Mouse (Mus musculus) layer of hippocampus, postnatal 25 days (tissue): ENCODE results near the gene Aak1. TPM values are rescaled to one million over a fixed set of nuclear protein-coding genes. Genes with fewer than 3 reads are reported as not detected.

Experiments used
- DNase-seq, 2 experiments: peaks; one replicate each; pipeline ENCODE4 v3.0.0; 2022; ENCODE audit warnings: mixed read lengths in 2 of 2, low spot score in 1 of 2; ENCODE audit errors: extremely low spot score in 1 of 2
- total RNA-seq, 2 experiments: library from RNA; stranded (reverse); gene quantifications; 2 replicates each; pipeline ENCODE4 v1.2.3; 2021

Aak1 gene
- total RNA-seq, 2 experiments from 2014 or later = 399 to 433 TPM

DNA sequence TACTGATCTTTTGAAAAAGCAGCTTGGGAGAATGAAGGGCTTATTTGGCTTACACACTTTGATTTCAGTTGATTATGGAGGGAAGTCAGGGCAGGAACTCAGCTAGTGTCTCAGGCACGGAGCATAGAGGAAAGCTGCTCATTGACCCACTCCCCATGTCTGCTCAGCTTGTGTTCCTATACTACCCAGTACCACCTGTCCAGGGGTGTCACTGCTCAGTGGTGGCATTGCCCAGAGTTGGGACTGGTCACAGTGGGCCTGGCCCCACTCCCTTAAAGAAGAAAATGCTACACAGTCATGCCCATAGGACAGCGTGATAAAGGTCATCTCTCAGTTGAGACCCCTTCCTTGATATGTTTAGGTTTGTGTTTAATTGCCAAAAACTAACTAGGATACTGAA lies 34.9 kb downstream of the Aak1 start:
- DNase-seq = no peak

- no peak for DNase-seq
Measured at GRCm38 (mm10) chr6:86884746-86885145, 35.4 kb downstream of the Aak1 start.

GRCm38 (mm10) chr6:86885816-86886529 lies 36.7 kb downstream of the Aak1 start:
- no peak for DNase-seq

DNA sequence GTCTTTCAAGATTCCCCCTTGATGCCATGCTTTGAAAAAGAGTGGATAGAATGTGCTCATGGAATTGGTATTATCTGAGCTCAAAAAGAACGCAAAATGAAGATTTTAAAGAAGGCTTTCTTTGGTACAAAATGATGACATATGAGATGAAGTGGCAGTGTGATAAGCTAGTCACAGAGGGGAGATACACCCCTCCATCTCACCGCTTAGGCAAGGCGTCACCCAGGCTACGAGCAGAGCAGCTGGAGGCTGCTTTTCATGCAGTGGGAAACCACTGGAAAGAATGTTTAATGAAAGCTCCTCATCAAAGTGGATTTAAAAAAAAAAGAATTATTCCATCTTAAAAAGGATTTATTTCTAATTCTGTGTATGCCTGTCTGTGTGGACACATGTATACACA lies 37.5 kb downstream of the Aak1 start:
- DNase-seq = no peak

GRCm38 (mm10) chr6:86897520-86897919 lies 48.2 kb downstream of the Aak1 start:
- DNase-seq = no peak

GRCm38 (mm10) chr6:86899053-86899452 lies 49.7 kb downstream of the Aak1 start:
- DNase-seq = no peak

DNA sequence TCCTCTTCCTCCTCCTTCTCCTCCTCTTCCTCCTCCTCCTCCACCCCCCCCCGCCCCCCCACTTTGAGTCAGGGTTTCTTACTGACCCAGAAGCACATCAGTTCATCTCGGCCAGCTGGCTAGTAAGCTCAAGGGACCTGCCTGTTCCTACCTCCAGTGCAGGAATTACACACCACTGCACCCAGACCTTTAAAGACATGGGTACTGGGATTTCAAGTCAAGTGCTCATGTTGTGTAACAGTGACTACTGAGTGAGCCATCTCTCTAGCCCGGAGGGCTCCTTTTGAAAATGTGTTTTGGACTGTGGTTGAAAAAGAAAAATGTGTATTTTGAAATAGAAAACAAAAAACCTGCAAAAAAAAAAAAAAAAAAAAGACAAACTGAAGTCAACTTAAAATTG lies 50.6 kb downstream of the Aak1 start:
- no peak for DNase-seq

GRCm38 (mm10) chr6:86900546-86900945 lies 51.2 kb downstream of the Aak1 start:
- DNase-seq = no peak

GRCm38 (mm10) chr6:86905500-86905899 lies 56.2 kb downstream of the Aak1 start:
- DNase-seq = no peak

GRCm38 (mm10) chr6:86907191-86907590 lies 57.9 kb downstream of the Aak1 start:
- no peak for DNase-seq

DNA sequence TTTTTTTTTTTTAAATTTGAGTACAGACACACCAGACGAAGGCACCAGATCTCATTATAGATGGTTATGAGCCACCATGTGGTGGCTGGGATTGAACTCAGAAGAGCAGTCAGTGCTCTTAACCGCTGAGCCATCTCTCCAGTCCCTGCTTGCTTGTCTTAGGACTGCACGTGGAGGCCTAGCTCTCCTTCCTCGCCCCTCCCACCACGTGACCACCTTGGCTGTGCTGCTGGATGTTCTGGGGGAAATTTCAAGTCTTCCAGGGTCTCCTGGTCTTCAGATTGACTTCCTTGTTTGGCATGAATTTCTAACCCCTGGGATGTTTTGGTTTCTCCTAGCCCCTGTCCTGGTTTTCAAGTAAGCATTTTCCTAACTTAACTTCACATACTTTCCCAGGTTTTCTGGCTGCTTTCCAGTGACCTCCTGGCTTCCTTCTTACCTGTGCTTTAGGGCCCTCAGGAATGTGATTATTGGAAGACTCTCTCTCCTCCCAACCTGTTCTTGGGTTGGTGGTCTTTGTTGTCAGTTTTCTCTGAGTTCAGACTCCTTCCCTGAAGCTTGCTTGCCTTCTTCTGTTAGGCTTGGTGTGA lies 59.3 kb downstream of the Aak1 start:
- DNase-seq = no peak

DNA sequence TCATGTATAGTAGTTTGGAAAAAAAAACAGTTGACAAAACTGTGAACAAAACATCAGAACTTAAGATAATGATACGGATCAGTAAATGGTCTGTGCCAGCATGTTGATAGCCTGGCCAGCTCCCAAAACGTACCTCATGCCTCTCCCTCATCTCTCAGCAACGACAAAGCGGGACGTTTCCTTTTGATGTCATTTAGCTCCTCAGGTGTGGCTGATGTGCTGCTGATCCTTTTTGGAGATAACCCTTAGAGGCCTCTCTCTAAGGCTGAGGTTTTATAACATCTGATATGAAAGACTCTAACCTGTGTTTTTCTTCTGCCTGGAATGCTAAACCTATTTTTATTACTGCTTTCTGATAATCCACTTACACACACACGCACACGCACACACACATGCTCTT lies 60.6 kb downstream of the Aak1 start:
- DNase-seq = no peak

- no peak for DNase-seq
Measured at GRCm38 (mm10) chr6:86916157-86916820, 67.0 kb downstream of the Aak1 start.

DNA sequence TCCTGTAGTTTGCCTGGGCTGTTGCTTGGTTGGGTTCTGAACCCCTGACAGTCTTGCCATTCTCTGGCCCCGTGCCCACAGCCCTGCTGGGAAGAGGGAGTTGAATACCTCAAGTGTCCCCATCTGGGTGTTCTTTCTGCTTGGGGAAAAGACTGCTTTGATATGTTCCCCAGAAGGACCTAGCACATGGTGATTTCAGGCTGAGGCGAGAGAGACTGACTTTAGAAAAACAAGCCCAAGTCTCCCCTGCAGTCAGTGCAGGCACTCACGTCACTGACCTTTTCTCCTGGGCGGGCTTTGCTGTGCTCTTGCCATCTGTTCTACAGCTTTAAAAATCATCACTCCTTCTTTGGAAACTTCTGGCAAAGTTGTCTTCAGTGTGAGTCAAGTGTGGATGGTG lies 67.9 kb downstream of the Aak1 start:
- DNase-seq = peak in 1 of 2 experiments; percentile 58

GRCm38 (mm10) chr6:86918058-86918835 lies 68.9 kb downstream of the Aak1 start:
- no peak for DNase-seq

- DNase-seq = peak in 1 of 2 experiments; percentile 52
Measured at GRCm38 (mm10) chr6:86921880-86922279, 72.6 kb downstream of the Aak1 start.

DNA sequence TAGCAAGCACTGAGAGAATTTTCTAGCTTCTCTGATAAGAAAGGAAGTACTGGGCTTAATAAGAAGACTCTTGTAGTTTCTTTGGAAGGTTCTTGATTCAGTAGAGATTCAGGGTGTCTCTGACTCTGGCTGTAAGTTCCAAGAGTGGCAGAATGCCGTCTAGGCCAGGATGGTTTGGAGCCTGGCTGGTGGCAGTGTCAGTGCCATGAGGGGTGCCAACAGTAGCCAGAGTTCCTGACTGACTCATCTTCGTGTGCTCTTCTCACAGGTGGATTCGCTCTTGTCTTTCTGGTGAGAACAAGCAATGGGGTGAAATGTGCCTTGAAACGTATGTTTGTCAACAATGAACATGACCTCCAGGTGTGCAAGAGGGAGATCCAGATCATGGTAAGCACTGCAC lies 75.4 kb downstream of the Aak1 start:
- no peak for DNase-seq

DNA sequence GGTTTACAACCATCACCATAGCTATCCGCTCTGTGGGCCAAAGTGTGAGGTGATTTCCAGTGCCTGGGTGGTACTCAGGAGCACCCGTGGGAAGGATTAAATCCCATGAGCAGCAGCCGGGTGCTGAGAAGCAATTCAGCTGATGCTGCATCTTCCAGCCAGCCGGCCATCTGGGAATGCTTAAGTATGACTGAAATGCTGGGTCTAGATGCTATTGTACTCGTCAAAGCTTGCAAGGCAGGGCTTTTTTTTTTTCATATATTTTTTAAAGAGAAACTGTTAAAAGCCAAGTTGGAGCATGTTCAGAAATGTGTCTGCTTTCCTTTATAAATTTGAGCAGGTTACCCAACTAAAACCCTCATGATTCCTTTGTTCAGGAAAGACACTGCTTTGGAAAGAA lies 85.2 kb downstream of the Aak1 start:
- DNase-seq = no peak

GRCm38 (mm10) chr6:86939797-86940196 lies 90.5 kb downstream of the Aak1 start:
- DNase-seq = no peak

- DNase-seq = no peak
Measured at GRCm38 (mm10) chr6:86940966-86941365, 91.6 kb downstream of the Aak1 start.

- DNase-seq = no peak
Measured at GRCm38 (mm10) chr6:86947100-86947499, 97.8 kb downstream of the Aak1 start.
